Mouse (Mus musculus) heart, embryonic 11.5 days (tissue): ENCODE results near the gene Ccl26. TPM values are rescaled to one million over a fixed set of nuclear protein-coding genes. Genes with fewer than 3 reads are reported as not detected.
"Not testable (repeated sequence)": the region's sequence is repeated elsewhere in the genome, so short reads cannot be mapped to it uniquely, and the experiment has no call there.

ENCODE experiments used
- ATAC-seq: fragments of 200-750 bp; cut with Nextera tagmentation; replicated peaks from 2 replicates; pipeline ENCODE4 v1.8.0; 2017; ENCODE audit warnings: moderate library complexity; ENCODE audit not compliant: insufficient number of reproducible peaks, low FRiP score, low TSS enrichment
- H3K27ac ChIP-seq: fragments of 300-500 bp; sonication (generic); 2 replicates; pipeline ENCODE4 v1.5.1; 2014; ENCODE audit warnings: mild to moderate bottlenecking, low read depth, low read length
- H3K27me3 ChIP-seq: fragments of 300-500 bp; sonication (generic); 2 replicates; pipeline ENCODE4 v1.6.1; 2014; ENCODE audit warnings: mild to moderate bottlenecking, low read length, mixed read lengths; ENCODE audit not compliant: control insufficient read depth, insufficient read depth
- H3K36me3 ChIP-seq: fragments of 300-500 bp; sonication (generic); 2 replicates; pipeline ENCODE4 v1.6.1; 2014; ENCODE audit warnings: mild to moderate bottlenecking, low read length, moderate library complexity, mixed read lengths; ENCODE audit not compliant: control insufficient read depth, insufficient read depth
- H3K4me1 ChIP-seq: fragments of 300-500 bp; sonication (generic); 2 replicates; pipeline ENCODE4 v1.6.1; 2014; ENCODE audit warnings: low read length; ENCODE audit not compliant: control insufficient read depth, insufficient read depth
- H3K4me2 ChIP-seq: fragments of 300-500 bp; sonication (generic); 2 replicates; pipeline ENCODE4 v1.6.1; 2014; ENCODE audit warnings: mild to moderate bottlenecking, moderate library complexity
- H3K4me3 ChIP-seq: fragments of 300-500 bp; sonication (generic); 2 replicates; pipeline ENCODE4 v1.5.1; 2014; ENCODE audit warnings: low read depth, low read length
- H3K9ac ChIP-seq: fragments of 300-500 bp; sonication (generic); 2 replicates; pipeline ENCODE4 v1.6.1; 2014; ENCODE audit warnings: mild to moderate bottlenecking, low read depth, low read length, moderate library complexity
- H3K9me3 ChIP-seq: fragments of 300-500 bp; sonication (generic); replicated peaks from 2 replicates; pipeline ENCODE4 v1.6.1; 2016; ENCODE audit warnings: low read length; ENCODE audit not compliant: control insufficient read depth
- WGBS: fragments of 180-500 bp; shearing (Covaris S2); extraction: QIAGEN DNeasy Blood & Tissue Kit; methylation state at CpG from one replicate; pipeline ENCODE4 v1.1.7; 2014; ENCODE audit not compliant: insufficient replicate concordance; 5-methylcytosine and 5-hydroxymethylcytosine counted together
- polyA plus RNA-seq: library from polyadenylated mRNA; unstranded; fragments of >200 nt; fragmentation: Nextera tagmentation; extraction: Ambion mirVana; gene quantifications from 2 replicates; pipeline ENCODE4 v1.2.1, GENCODE M21; 2014

Gene Ccl26
- polyA plus RNA-seq = not detected in 2 replicates

DNA sequence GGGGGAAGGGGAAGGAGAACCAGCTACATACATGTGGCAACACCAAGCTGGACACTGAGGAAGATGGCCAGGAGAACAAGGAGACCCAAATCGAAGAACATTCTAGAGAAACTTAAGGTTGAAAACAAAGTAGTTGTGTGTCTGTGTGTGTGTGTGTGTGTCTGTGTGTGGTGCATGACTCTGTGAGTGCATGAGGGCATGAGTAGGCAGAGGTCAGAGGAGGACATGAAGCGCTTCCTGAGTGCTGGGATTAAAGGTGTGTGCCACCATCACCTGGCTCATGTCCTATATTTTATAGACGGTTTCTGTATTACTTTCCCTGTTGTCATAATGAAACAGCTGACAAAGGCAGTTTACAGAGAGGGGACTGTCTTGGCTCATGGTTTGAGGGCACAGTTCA is at the start of gene Ccl26:
TSS of gene Ccl26 (minus strand) at position 101 of the 400 bp plus-strand sequence.
- no peaks in the 10 kb centered on the region for H3K9me3 ChIP-seq
- WGBS = 79% methylated on average over 3 of the region's 3 CpGs
- no peaks in the 10 kb centered on the region for H3K4me1 ChIP-seq
- no peak within 1 kb of the TSS for H3K4me3 ChIP-seq
- H3K27me3 ChIP-seq = no peaks in the 10 kb centered on the region
- H3K27ac ChIP-seq = no peak within 1 kb of the TSS
- no peak for ATAC-seq
- no peak within 1 kb of the TSS for H3K9ac ChIP-seq
- no peaks in the 10 kb centered on the region for H3K36me3 ChIP-seq
- H3K4me2 ChIP-seq = no peak within 1 kb of the TSS

- H3K9me3 ChIP-seq = no peaks in the 10 kb centered on the region; the same call in 1 of the 2 replicates
- ATAC-seq = no peak
- 65% methylated on average over 4 of the region's 4 CpGs for whole genome bisulfite sequencing
These were observed 46.4 kb upstream of the Ccl26 start for GRCm38 (mm10) chr5:135609794-135610193.

GRCm38 (mm10) chr5:135607581-135607980 is 44.2 kb upstream of the Ccl26 start:
- Histone ChIP-seq H3K9me3 (no peaks in the 10 kb centered on the region; the same call in 1 of the 2 replicates), H3K9ac (no peak overlapping the region), H3K27me3 (no peaks in the 10 kb centered on the region), H3K27ac (no peak overlapping the region), H3K4me1 (no peaks in the 10 kb centered on the region), H3K36me3 (no peaks in the 10 kb centered on the region), H3K4me3 (no peak overlapping the region), H3K4me2 (no peak overlapping the region)
- ATAC-seq = no peak
- 24% methylated on average over 1 of the region's 1 CpGs for WGBS

More at GRCm38 (mm10) chr5:135609794-135610193, 46.4 kb upstream of the Ccl26 start:
- Histone ChIP-seq H3K4me1 (no peaks in the 10 kb centered on the region), H3K4me3 (no peak overlapping the region), H3K36me3 (no peaks in the 10 kb centered on the region), H3K27me3 (no peaks in the 10 kb centered on the region), H3K9ac (no peak overlapping the region), H3K4me2 (no peak overlapping the region), H3K27ac (no peak overlapping the region)

DNA sequence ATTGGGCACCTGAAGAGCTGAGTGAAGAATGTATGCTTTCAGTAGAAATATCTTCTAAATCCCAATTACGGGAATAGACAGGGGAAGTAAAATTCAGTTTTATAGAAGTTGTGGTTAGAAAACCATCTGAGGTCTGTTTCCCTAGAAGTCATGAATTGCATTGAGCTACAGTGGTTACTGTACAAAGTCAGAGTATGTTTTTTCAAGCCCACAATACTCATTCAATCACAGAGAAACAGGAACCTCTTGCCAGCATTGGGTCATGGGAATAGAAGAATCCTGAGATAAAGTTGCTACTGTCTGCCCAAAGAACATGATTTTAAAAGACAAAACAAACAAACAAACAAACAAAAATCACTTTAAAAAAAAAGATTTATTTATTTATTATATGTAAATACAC is 43.3 kb upstream of the Ccl26 start:
- not testable (repeated sequence) for H3K4me3 ChIP-seq, H3K9me3 ChIP-seq, H3K27ac ChIP-seq, H3K4me2 ChIP-seq, H3K4me1 ChIP-seq, H3K9ac ChIP-seq, ATAC-seq, H3K27me3 ChIP-seq, H3K36me3 ChIP-seq
- no CpG with 5 or more reads among the region's 1 CpGs for WGBS

- no CpG with 5 or more reads among the region's 1 CpGs for WGBS
- not testable (repeated sequence) for H3K4me2 ChIP-seq, H3K36me3 ChIP-seq, H3K9ac ChIP-seq, H3K27me3 ChIP-seq, ATAC-seq, H3K9me3 ChIP-seq, H3K27ac ChIP-seq, H3K4me3 ChIP-seq, H3K4me1 ChIP-seq
These were observed 41.3 kb upstream of the Ccl26 start for GRCm38 (mm10) chr5:135604643-135605042.

- Histone ChIP-seq H3K4me2 (no peak overlapping the region), H3K4me1 (no peaks in the 10 kb centered on the region), H3K36me3 (no peaks in the 10 kb centered on the region), H3K4me3 (no peak overlapping the region), H3K27ac (no peak overlapping the region), H3K27me3 (no peaks in the 10 kb centered on the region), H3K9me3 (no peaks in the 10 kb centered on the region; the same call in 1 of the 2 replicates), H3K9ac (no peak overlapping the region)
- no peak for ATAC-seq
- 68% methylated on average over 10 of the region's 12 CpGs for WGBS
These were observed 26.8 kb upstream of the Ccl26 start for GRCm38 (mm10) chr5:135589996-135590784.

DNA sequence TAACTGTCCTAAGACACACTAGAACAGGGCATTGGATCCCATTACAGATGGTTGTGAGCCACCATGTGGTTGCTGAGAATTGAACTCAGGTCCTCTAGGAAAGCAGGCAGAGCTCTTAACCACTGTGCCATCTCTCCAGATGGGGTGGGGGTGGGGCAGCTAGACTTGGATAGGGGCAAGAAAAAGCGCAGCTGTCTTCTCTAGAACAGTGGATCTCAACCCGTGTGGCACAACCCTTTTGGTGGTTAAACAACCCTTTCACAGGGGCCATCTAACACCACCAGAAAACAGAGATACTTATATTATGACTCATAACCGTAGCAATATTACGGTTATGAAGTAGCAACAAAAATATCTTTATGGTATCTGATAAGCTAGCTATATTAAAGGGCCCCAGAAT is 24.4 kb upstream of the Ccl26 start:
- Histone ChIP-seq H3K27ac (no peak overlapping the region), H3K4me2 (no peak overlapping the region), H3K36me3 (no peaks in the 10 kb centered on the region), H3K4me3 (no peak overlapping the region), H3K9me3 (no peaks in the 10 kb centered on the region; the same call in 1 of the 2 replicates), H3K4me1 (no peaks in the 10 kb centered on the region), H3K27me3 (no peaks in the 10 kb centered on the region), H3K9ac (no peak overlapping the region)
- 79% methylated on average over 4 of the region's 4 CpGs for WGBS
- ATAC-seq = no peak

- Histone ChIP-seq H3K4me3 (no peak overlapping the region), H3K9ac (no peak overlapping the region), H3K4me2 (no peak overlapping the region), H3K27me3 (no peaks in the 10 kb centered on the region), H3K36me3 (no peaks in the 10 kb centered on the region), H3K9me3 (no peaks in the 10 kb centered on the region; the same call in 1 of the 2 replicates), H3K27ac (no peak overlapping the region), H3K4me1 (no peaks in the 10 kb centered on the region)
- WGBS = 89% methylated on average over 8 of the region's 8 CpGs
- no peak for ATAC-seq
These were observed 22.3 kb upstream of the Ccl26 start for GRCm38 (mm10) chr5:135585691-135586090.

DNA sequence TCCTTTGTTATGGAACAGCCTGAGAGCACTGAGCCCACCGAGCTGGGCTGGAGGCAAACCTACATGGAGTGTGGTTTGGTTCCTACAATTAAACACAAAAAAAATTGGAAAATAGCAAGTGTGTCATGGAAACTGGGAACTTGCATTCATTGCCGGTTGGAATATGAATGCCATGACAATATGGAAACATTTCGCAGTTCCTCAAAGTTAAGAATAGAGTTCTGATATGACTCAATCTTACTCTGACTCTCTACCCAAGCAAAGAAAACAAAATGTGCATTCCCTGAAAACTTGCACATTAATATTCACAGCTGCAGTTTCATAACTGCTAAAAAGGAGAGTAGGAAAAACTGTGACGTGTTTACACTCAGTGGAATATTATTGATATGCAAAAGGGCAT is 19.0 kb upstream of the Ccl26 start:
- H3K9ac ChIP-seq = no peak overlapping the region
- no peak overlapping the region for H3K27ac ChIP-seq
- H3K36me3 ChIP-seq = no peaks in the 10 kb centered on the region
- H3K27me3 ChIP-seq = no peaks in the 10 kb centered on the region
- ATAC-seq = no peak
- no peaks in the 10 kb centered on the region for H3K9me3 ChIP-seq
- no peak overlapping the region for H3K4me3 ChIP-seq
- WGBS = 80% methylated on average over 4 of the region's 4 CpGs
- no peaks in the 10 kb centered on the region for H3K4me1 ChIP-seq
- no peak overlapping the region for H3K4me2 ChIP-seq
